Mouse (Mus musculus) thymus, adult 2 months (tissue): ENCODE results near the gene Rptn. TPM values are rescaled to one million over a fixed set of nuclear protein-coding genes. Genes with fewer than 3 reads are reported as not detected.
A peak's percentile ranks its signal among the peaks of the same experiment; 100 is the strongest.

ENCODE experiments used
- DNase-seq: peaks from one replicate; pipeline ENCODE4 v3.0.0; 2021
- H3K27ac ChIP-seq: fragments of 200-500 bp; 2 replicates; pipeline ENCODE4 v1.5.1; 2012; ENCODE audit warnings: low read length, control low read depth; ENCODE audit not compliant: control insufficient read depth, insufficient read depth
- H3K27me3 ChIP-seq: fragments of 200-500 bp; 2 replicates; pipeline ENCODE4 v1.6.1; 2012; ENCODE audit warnings: mild to moderate bottlenecking, low read length, moderate library complexity, mixed read lengths; ENCODE audit not compliant: control insufficient read depth, insufficient read depth
- H3K36me3 ChIP-seq: fragments of 200-500 bp; 2 replicates; pipeline ENCODE4 v1.6.1; 2012; ENCODE audit warnings: mild to moderate bottlenecking, low read length, moderate library complexity; ENCODE audit not compliant: control insufficient read depth, insufficient read depth
- H3K4me1 ChIP-seq: fragments of 200-500 bp; replicated peaks from 2 replicates; pipeline ENCODE4 v1.6.1; 2012; ENCODE audit warnings: low read length; ENCODE audit not compliant: control insufficient read depth, insufficient read depth
- H3K4me3 ChIP-seq: fragments of 200-500 bp; 2 replicates; pipeline ENCODE4 v1.5.1; 2012; ENCODE audit warnings: mild to moderate bottlenecking, low read length, control low read depth, moderate library complexity; ENCODE audit not compliant: control insufficient read depth, insufficient read depth
- CTCF ChIP-seq: fragments of 200-500 bp; IDR thresholded peaks from 2 replicates; pipeline ENCODE4 v1.5.1; 2012; ENCODE audit warnings: mild to moderate bottlenecking, control low read depth, low read length, moderate library complexity, borderline replicate concordance; ENCODE audit not compliant: control insufficient read depth, poor library complexity, insufficient read depth; ENCODE audit errors: extremely low read depth
- POLR2A ChIP-seq: fragments of 200-500 bp; IDR thresholded peaks from 2 replicates; pipeline ENCODE4 v1.6.1; 2012; ENCODE audit warnings: mild to moderate bottlenecking, low read length, control low read depth, moderate library complexity; ENCODE audit not compliant: control insufficient read depth, poor library complexity, insufficient read depth; ENCODE audit errors: extremely low read depth
- WGBS: fragments of 180-500 bp; shearing (Covaris S2); methylation state at CpG from one replicate; pipeline ENCODE4 v1.1.7; 2018; 5-methylcytosine and 5-hydroxymethylcytosine counted together
- polyA plus RNA-seq: library from polyadenylated mRNA; depleted of rRNA; stranded (reverse); fragments of >200 nt; gene quantifications from 2 replicates; pipeline ENCODE4 v1.2.3, GENCODE M21; 2012; rRNA removed

The Rptn gene
- 1.5 and 1.6 TPM in 2 replicates for polyA plus RNA-seq

- Histone ChIP-seq H3K4me3 (no peak within 1 kb of the TSS), H3K27ac (no peak within 1 kb of the TSS), H3K27me3 (no peaks in the 10 kb centered on the region), H3K36me3 (no peaks in the 10 kb centered on the region), H3K4me1 (no peaks in the 10 kb centered on the region)
- DNase-seq, result no peak
- WGBS, result 81% methylated on average over 2 of the region's 2 CpGs
- no peak for TF ChIP-seq CTCF
- no peak for TF ChIP-seq POLR2A
Measured at GRCm38 (mm10) chr3:93393366-93393765, at the start of gene Rptn. Rptn (plus strand) TSS chr3:93393699.

GRCm38 (mm10) chr3:93346896-93347295 lies 46.6 kb upstream of the Rptn start:
- H3K4me3 ChIP-seq, result no peak overlapping the region
- TF ChIP-seq CTCF (no peak), POLR2A (no peak)
- WGBS, result 51% methylated on average over 2 of the region's 2 CpGs
- DNase-seq, result no peak
- H3K27ac ChIP-seq, result no peak overlapping the region
- H3K36me3 ChIP-seq, result no peaks in the 10 kb centered on the region
- H3K4me1 ChIP-seq, result no peaks in the 10 kb centered on the region
- H3K27me3 ChIP-seq, result no peaks in the 10 kb centered on the region

- H3K27me3 ChIP-seq, result no peaks in the 10 kb centered on the region
- TF ChIP-seq CTCF (peak; percentile 75; the same call in 1 of the 2 replicates), POLR2A (no peak)
- H3K27ac ChIP-seq, result no peak overlapping the region
- H3K4me1 ChIP-seq, result no peaks in the 10 kb centered on the region
- 21% methylated on average over 7 of the region's 7 CpGs for WGBS
- H3K4me3 ChIP-seq, result no peak overlapping the region
- H3K36me3 ChIP-seq, result no peaks in the 10 kb centered on the region
- peak; percentile 53 for DNase-seq
Measured at GRCm38 (mm10) chr3:93360045-93360444, 33.5 kb upstream of the Rptn start.

- no peaks in the 10 kb centered on the region for H3K27me3 ChIP-seq
- H3K4me1 ChIP-seq, result no peaks in the 10 kb centered on the region
- no peaks in the 10 kb centered on the region for H3K36me3 ChIP-seq
- TF ChIP-seq POLR2A (no peak), CTCF (no peak)
- WGBS, result 15% methylated on average over 10 of the region's 10 CpGs
- H3K4me3 ChIP-seq, result no peak overlapping the region
- no peak for DNase-seq
- H3K27ac ChIP-seq, result no peak overlapping the region
Measured at GRCm38 (mm10) chr3:93361933-93362574, 31.4 kb upstream of the Rptn start.

- no peaks in the 10 kb centered on the region for H3K27me3 ChIP-seq
- no peak for DNase-seq
- no peak overlapping the region for H3K4me3 ChIP-seq
- no peaks in the 10 kb centered on the region for H3K4me1 ChIP-seq
- no peak for TF ChIP-seq CTCF
- no peak for TF ChIP-seq POLR2A
- no peaks in the 10 kb centered on the region for H3K36me3 ChIP-seq
- no peak overlapping the region for H3K27ac ChIP-seq
- WGBS, result 80% methylated on average over 3 of the region's 3 CpGs
Measured at GRCm38 (mm10) chr3:93366966-93367575, 26.4 kb upstream of the Rptn start.

- WGBS, result 62% methylated on average over 1 of the region's 1 CpGs
- TF ChIP-seq POLR2A (no peak), CTCF (no peak)
- DNase-seq, result no peak
- Histone ChIP-seq H3K4me3 (no peak overlapping the region), H3K27me3 (no peaks in the 10 kb centered on the region), H3K27ac (no peak overlapping the region), H3K36me3 (no peaks in the 10 kb centered on the region), H3K4me1 (no peaks in the 10 kb centered on the region)
Measured at GRCm38 (mm10) chr3:93368171-93368570, 25.3 kb upstream of the Rptn start.

GRCm38 (mm10) chr3:93373416-93373815 lies 20.1 kb upstream of the Rptn start:
- Histone ChIP-seq H3K36me3 (no peaks in the 10 kb centered on the region), H3K4me1 (no peaks in the 10 kb centered on the region), H3K27me3 (no peaks in the 10 kb centered on the region), H3K27ac (no peak overlapping the region), H3K4me3 (no peak overlapping the region)
- TF ChIP-seq CTCF, result no peak
- TF ChIP-seq POLR2A, result no peak
- DNase-seq, result no peak
- 89% methylated on average over 6 of the region's 6 CpGs for WGBS
